Mouse (Mus musculus) lung, embryonic 14.5 days (tissue): Measurements from ENCODE around the gene Pank2. TPM values are rescaled to one million over a fixed set of nuclear protein-coding genes. Genes with fewer than 3 reads are reported as not detected.

Experiments
- ATAC-seq: fragments of 200-750 bp; cut with Nextera tagmentation; 2 replicates; pipeline ENCODE4 v1.8.0; 2017; ENCODE audit warnings: mild to moderate bottlenecking, moderate TSS enrichment, moderate library complexity; ENCODE audit not compliant: insufficient read depth
- DNase-seq: peaks from one replicate; pipeline ENCODE4 v3.0.0-alpha.2; 2015
- H3K27ac ChIP-seq: fragments of 300-500 bp; sonication (generic); 2 replicates; pipeline ENCODE4 v1.5.1; 2014; ENCODE audit warnings: low read depth, mild to moderate bottlenecking, moderate library complexity
- H3K27me3 ChIP-seq: fragments of 300-500 bp; sonication (generic); 2 replicates; pipeline ENCODE4 v1.6.1; 2014; ENCODE audit warnings: low read length, control low read depth; ENCODE audit not compliant: insufficient read depth
- H3K36me3 ChIP-seq: fragments of 300-500 bp; sonication (generic); 2 replicates; pipeline ENCODE4 v1.6.1; 2014; ENCODE audit warnings: control low read depth; ENCODE audit not compliant: insufficient read depth
- H3K4me1 ChIP-seq: fragments of 300-500 bp; sonication (generic); 2 replicates; pipeline ENCODE4 v1.6.1; 2014; ENCODE audit warnings: antibody characterized with exemption, control low read depth; ENCODE audit not compliant: insufficient read depth
- H3K4me2 ChIP-seq: fragments of 300-500 bp; sonication (generic); 2 replicates; pipeline ENCODE4 v1.6.1; 2014; ENCODE audit warnings: mild to moderate bottlenecking
- H3K4me3 ChIP-seq: fragments of 300-500 bp; sonication (generic); 2 replicates; pipeline ENCODE4 v1.5.1; 2014; ENCODE audit warnings: low read depth, low read length
- H3K9ac ChIP-seq: fragments of 300-500 bp; sonication (generic); 2 replicates; pipeline ENCODE4 v1.6.1; 2014
- H3K9me3 ChIP-seq: fragments of 300-500 bp; sonication (generic); 2 replicates; pipeline ENCODE4 v1.6.1; 2016; ENCODE audit warnings: low read depth, low read length, control low read depth
- CTCF ChIP-seq: IDR thresholded peaks from 2 replicates; pipeline ENCODE4 v1.5.1; 2016; ENCODE audit warnings: antibody characterized with exemption, low read depth
- WGBS: fragments of 180-500 bp; shearing (Covaris S2); extraction: QIAGEN DNeasy Blood & Tissue Kit; methylation state at CpG from one replicate; pipeline ENCODE4 v1.1.7; 2014; 5-methylcytosine and 5-hydroxymethylcytosine counted together
- polyA plus RNA-seq: library from polyadenylated mRNA; unstranded; fragments of >200 nt; fragmentation: Nextera tagmentation; extraction: Ambion mirVana; gene quantifications from 2 replicates; pipeline ENCODE4 v1.2.1, GENCODE M21; 2014

Pank2 gene
- 51.0 and 51.2 TPM in 2 replicates for polyA plus RNA-seq

- Histone ChIP-seq H3K27ac (peak within 1 kb of the TSS; percentile 99), H3K4me3 (peak within 1 kb of the TSS; percentile 81), H3K9ac (peak within 1 kb of the TSS; percentile 94), H3K9me3 (no peaks in the 10 kb centered on the region), H3K4me2 (peak within 1 kb of the TSS; percentile 80), H3K27me3 (no peaks in the 10 kb centered on the region), H3K4me1 (peaks cover 15% of the 10 kb centered on the region), H3K36me3 (no peaks in the 10 kb centered on the region)
- peak; percentile 33 for TF ChIP-seq CTCF
- under 1% methylated on average over 47 of the region's 49 CpGs for WGBS
- peak; percentile 99 for ATAC-seq
- peak; percentile 99 for DNase-seq
Measured at GRCm38 (mm10) chr2:131262213-131262672, at the start of gene Pank2. Gene Pank2 (plus strand): TSS chr2:131262495.

GRCm38 (mm10) chr2:131213773-131214172 lies 48.5 kb upstream of the Pank2 start:
- Histone ChIP-seq H3K4me1 (peaks cover 8% of the 10 kb centered on the region), H3K27ac (no peak overlapping the region), H3K9ac (no peak overlapping the region), H3K9me3 (no peaks in the 10 kb centered on the region), H3K4me3 (no peak overlapping the region), H3K36me3 (peaks cover 11% of the 10 kb centered on the region; the same call in 1 of the 2 replicates), H3K4me2 (no peak overlapping the region), H3K27me3 (no peaks in the 10 kb centered on the region)
- ATAC-seq (no peak), DNase-seq (no peak)
- TF ChIP-seq CTCF, result no peak
- WGBS, result 88% methylated on average over 7 of the region's 7 CpGs

GRCm38 (mm10) chr2:131215941-131216858 lies 46.1 kb upstream of the Pank2 start:
- WGBS, result 79% methylated on average over 7 of the region's 7 CpGs
- no peak overlapping the region for H3K9ac ChIP-seq
- ATAC-seq, result no peak
- no peak for DNase-seq
- H3K4me2 ChIP-seq, result no peak overlapping the region
- H3K9me3 ChIP-seq, result no peaks in the 10 kb centered on the region
- H3K36me3 ChIP-seq, result peaks cover 11% of the 10 kb centered on the region; the same call in 1 of the 2 replicates
- H3K27ac ChIP-seq, result no peak overlapping the region
- H3K27me3 ChIP-seq, result no peaks in the 10 kb centered on the region
- H3K4me3 ChIP-seq, result no peak overlapping the region
- TF ChIP-seq CTCF, result no peak
- H3K4me1 ChIP-seq, result no peaks in the 10 kb centered on the region

- DNase-seq (no peak), ATAC-seq (no peak)
- no peak overlapping the region for H3K4me2 ChIP-seq
- no peak overlapping the region for H3K4me3 ChIP-seq
- WGBS, result 55% methylated on average over 4 of the region's 4 CpGs
- no peaks in the 10 kb centered on the region for H3K27me3 ChIP-seq
- no peak overlapping the region for H3K9ac ChIP-seq
- no peaks in the 10 kb centered on the region for H3K9me3 ChIP-seq
- TF ChIP-seq CTCF, result no peak
- no peak overlapping the region for H3K27ac ChIP-seq
- H3K4me1 ChIP-seq, result no peaks in the 10 kb centered on the region; the same call in 1 of the 2 replicates
- no peaks in the 10 kb centered on the region for H3K36me3 ChIP-seq
Measured at GRCm38 (mm10) chr2:131220030-131220429, 42.3 kb upstream of the Pank2 start.

- H3K4me1 ChIP-seq, result no peaks in the 10 kb centered on the region; the same call in 1 of the 2 replicates
- H3K4me2 ChIP-seq, result no peak overlapping the region
- ATAC-seq, result no peak
- no peaks in the 10 kb centered on the region for H3K9me3 ChIP-seq
- WGBS, result 52% methylated on average over 3 of the region's 3 CpGs
- no peak overlapping the region for H3K4me3 ChIP-seq
- no peaks in the 10 kb centered on the region for H3K27me3 ChIP-seq
- H3K9ac ChIP-seq, result no peak overlapping the region
- DNase-seq, result no peak
- TF ChIP-seq CTCF, result no peak
- H3K27ac ChIP-seq, result no peak overlapping the region; the same call in 1 of the 2 replicates
- H3K36me3 ChIP-seq, result no peaks in the 10 kb centered on the region
Measured at GRCm38 (mm10) chr2:131221853-131222515, 40.3 kb upstream of the Pank2 start.

- H3K4me3 ChIP-seq, result no peak overlapping the region
- H3K27ac ChIP-seq, result no peak overlapping the region; the same call in 1 of the 2 replicates
- no peaks in the 10 kb centered on the region; the same call in 1 of the 2 replicates for H3K4me1 ChIP-seq
- 34% methylated on average over 5 of the region's 5 CpGs for WGBS
- no peak overlapping the region for H3K9ac ChIP-seq
- no peaks in the 10 kb centered on the region for H3K27me3 ChIP-seq
- peak; percentile 34 for DNase-seq
- no peaks in the 10 kb centered on the region for H3K36me3 ChIP-seq
- no peak for ATAC-seq
- no peak overlapping the region for H3K4me2 ChIP-seq
- no peaks in the 10 kb centered on the region for H3K9me3 ChIP-seq
- TF ChIP-seq CTCF, result no peak
Measured at GRCm38 (mm10) chr2:131222562-131222961, 39.7 kb upstream of the Pank2 start.

- peak; percentile 63; the same call in 1 of the 2 replicates for ATAC-seq
- Histone ChIP-seq H3K4me1 (no peaks in the 10 kb centered on the region; the same call in 1 of the 2 replicates), H3K27ac (no peak overlapping the region), H3K36me3 (no peaks in the 10 kb centered on the region), H3K9me3 (no peaks in the 10 kb centered on the region), H3K4me3 (no peak overlapping the region), H3K4me2 (no peak overlapping the region), H3K27me3 (no peaks in the 10 kb centered on the region), H3K9ac (no peak overlapping the region)
- no peak for TF ChIP-seq CTCF
- 69% methylated on average over 1 of the region's 1 CpGs for WGBS
- no peak for DNase-seq
Measured at GRCm38 (mm10) chr2:131223569-131223968, 38.7 kb upstream of the Pank2 start.
